Mouse (Mus musculus): ENCODE results near the gene Rorc. TPM values are rescaled to one million over a fixed set of nuclear protein-coding genes. Genes with fewer than 3 reads are reported as not detected.
A peak's percentile ranks its signal among the peaks of the same experiment; 100 is the strongest.

The Rorc gene
- polyA plus RNA-seq (2014; fragmentation: Nextera tagmentation; extraction: Ambion mirVana), result 7.3 and 8.1 TPM in 2 replicates

DNA sequence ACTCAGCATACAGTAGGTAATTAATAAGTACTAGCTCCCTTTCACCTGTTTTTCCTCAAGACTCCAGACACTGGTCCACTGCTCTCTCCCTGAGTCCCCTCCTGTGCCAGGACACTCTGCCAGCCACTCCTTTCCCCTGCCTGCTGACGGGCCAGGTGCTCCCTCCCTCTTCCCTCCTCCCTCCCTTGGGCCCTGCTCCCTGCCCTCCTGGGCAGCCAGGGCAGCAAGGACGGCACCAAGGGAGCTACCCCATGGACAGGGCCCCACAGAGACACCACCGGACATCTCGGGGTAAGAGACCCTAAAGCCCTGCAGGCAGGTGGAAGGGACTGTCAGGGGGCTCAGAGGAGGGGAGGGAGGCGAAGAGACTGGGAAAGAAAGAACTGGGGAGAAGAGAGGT, at the start of gene Rorc:
Gene Rorc, plus strand, starts transcription at position 154 of the 400 bp plus-strand sequence.
- H3K27ac ChIP-seq (replicated peaks in 1 of 2; ENCODE audit: control insufficient read depth in 1 of 2, insufficient read depth in 1 of 2, low read depth in 2 of 2, low read length in 2 of 2), result 0 out of 4 replicates have a peak within 1 kb of the TSS, but pooled peaks have one; percentile 10 to 37
- H3K4me1 ChIP-seq (ENCODE audit: control insufficient read depth in 2 of 2, insufficient read depth in 2 of 2, low read length in 2 of 2), result peaks cover 11 to 21% of the 10 kb centered on the region in 2 experiments; a peak in 3 of 4 replicates
- H3K36me3 ChIP-seq (ENCODE audit: control insufficient read depth, insufficient read depth, low read length), result no peaks in the 10 kb centered on the region
- no peaks in the 10 kb centered on the region for H3K9me3 ChIP-seq (ENCODE audit: control insufficient read depth, low read length)
- peak within 1 kb of the TSS; percentile 60 for H3K4me2 ChIP-seq (ENCODE audit: low read length)
- WGBS, result 15% methylated on average over 5 of the region's 5 CpGs
- H3K27me3 ChIP-seq (ENCODE audit: control insufficient read depth, insufficient read depth, low read length), result peaks cover 3% of the 10 kb centered on the region; the same call in 1 of the 2 replicates
- H3K4me3 ChIP-seq (ENCODE audit: control insufficient read depth in 1 of 2, insufficient read depth in 1 of 2, low read depth in 1 of 2, low read length in 2 of 2), result peak within 1 kb of the TSS; percentile 27 to 37
- ATAC-seq (ENCODE audit: insufficient number of reproducible peaks, insufficient read depth, low FRiP score, low read depth), result no peak
- peak within 1 kb of the TSS; percentile 62 for H3K9ac ChIP-seq (ENCODE audit: low read length)

DNA sequence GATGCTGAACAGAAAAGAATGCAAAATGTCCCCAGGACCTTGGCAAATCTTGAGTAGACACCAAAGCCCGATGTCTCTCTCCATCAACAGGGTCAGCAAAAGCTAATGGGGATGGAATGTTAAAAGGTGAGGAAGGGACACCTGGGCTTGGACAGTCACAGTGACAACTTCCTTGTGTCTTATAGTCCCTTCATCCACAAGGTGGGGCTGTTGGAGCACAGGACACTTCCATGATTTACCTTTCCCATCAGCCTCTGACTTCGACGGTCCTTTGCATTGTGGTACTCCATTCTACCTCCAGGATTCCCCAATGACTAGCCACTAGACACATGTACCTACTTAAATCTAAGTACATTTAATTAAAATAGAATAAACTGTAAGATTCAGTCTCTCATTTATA, 43.9 kb upstream of the Rorc start:
- Histone ChIP-seq H3K9ac (ENCODE audit: low read length) (no peak overlapping the region), H3K9me3 (ENCODE audit: control insufficient read depth, low read length) (no peaks in the 10 kb centered on the region), H3K27me3 (ENCODE audit: control insufficient read depth, insufficient read depth, low read length) (no peaks in the 10 kb centered on the region), H3K36me3 (ENCODE audit: control insufficient read depth, insufficient read depth, low read length) (peaks cover 30% of the 10 kb centered on the region), H3K4me1 (ENCODE audit: control insufficient read depth in 2 of 2, insufficient read depth in 2 of 2, low read length in 2 of 2) (no peaks in the 10 kb centered on the region), H3K4me2 (ENCODE audit: low read length) (no peak overlapping the region), H3K4me3 (ENCODE audit: control insufficient read depth in 1 of 2, insufficient read depth in 1 of 2, low read depth in 1 of 2, low read length in 2 of 2) (no peak overlapping the region), H3K27ac (replicated peaks in 1 of 2; ENCODE audit: control insufficient read depth in 1 of 2, insufficient read depth in 1 of 2, low read depth in 2 of 2, low read length in 2 of 2) (no peak overlapping the region)
- WGBS, result 62% methylated on average over 3 of the region's 3 CpGs
- ATAC-seq (ENCODE audit: insufficient number of reproducible peaks, insufficient read depth, low FRiP score, low read depth), result no peak

DNA sequence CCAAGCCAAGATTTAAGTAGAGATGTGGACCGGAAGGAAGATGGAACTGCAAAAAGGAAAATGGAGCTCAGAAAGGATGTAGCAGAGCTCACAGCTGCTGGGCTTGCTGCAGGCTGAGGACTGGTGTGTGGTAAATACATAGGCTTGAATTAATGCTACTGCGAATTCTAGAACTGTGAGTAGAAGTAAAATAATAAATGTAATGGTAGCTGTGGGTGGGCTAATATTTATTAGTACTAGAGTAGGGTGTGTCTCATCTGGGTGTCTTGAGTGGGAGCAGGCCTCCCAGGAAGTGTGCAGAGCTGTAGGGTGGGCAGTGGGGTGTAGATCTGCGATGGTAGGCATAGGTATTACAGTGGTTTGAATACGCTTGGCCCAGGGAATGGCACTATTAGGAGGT, 38.2 kb upstream of the Rorc start:
- ATAC-seq (ENCODE audit: insufficient number of reproducible peaks, insufficient read depth, low FRiP score, low read depth), result no peak
- 89% methylated on average over 4 of the region's 4 CpGs for WGBS
- H3K27ac ChIP-seq (replicated peaks in 1 of 2; ENCODE audit: control insufficient read depth in 1 of 2, insufficient read depth in 1 of 2, low read depth in 2 of 2, low read length in 2 of 2), result no peak overlapping the region

DNA sequence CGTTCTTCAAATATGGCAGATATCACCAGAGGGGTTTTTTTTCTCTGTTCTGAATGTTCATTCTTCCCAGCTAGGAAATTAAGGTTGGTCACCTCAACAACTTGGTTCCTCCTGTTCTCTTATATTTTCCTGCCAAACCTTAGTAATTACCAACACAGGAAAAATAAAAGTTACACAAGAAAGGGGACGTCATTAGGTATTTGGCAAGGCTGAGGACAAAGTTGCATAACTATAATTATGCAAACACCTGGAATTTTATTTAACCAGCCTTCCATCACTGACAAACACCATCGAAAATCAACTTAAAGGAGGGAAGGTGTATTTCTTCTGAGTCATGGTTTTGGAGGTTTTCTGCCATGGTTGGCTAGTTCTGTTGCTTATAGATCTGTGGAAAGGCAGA, 34.1 kb upstream of the Rorc start:
- H3K9me3 ChIP-seq (ENCODE audit: control insufficient read depth, low read length), result 0 out of 2 replicates have a peak, but pooled peaks cover 3% of the 10 kb centered on the region
- no peak overlapping the region for H3K27ac ChIP-seq (replicated peaks in 1 of 2; ENCODE audit: control insufficient read depth in 1 of 2, insufficient read depth in 1 of 2, low read depth in 2 of 2, low read length in 2 of 2)
- H3K4me1 ChIP-seq (ENCODE audit: control insufficient read depth in 2 of 2, insufficient read depth in 2 of 2, low read length in 2 of 2), result peaks cover 0 to 6% of the 10 kb centered on the region in 2 experiments; a peak in 2 of 4 replicates
- H3K4me3 ChIP-seq (ENCODE audit: control insufficient read depth in 1 of 2, insufficient read depth in 1 of 2, low read depth in 1 of 2, low read length in 2 of 2), result no peak overlapping the region
- no peak for ATAC-seq (ENCODE audit: insufficient number of reproducible peaks, insufficient read depth, low FRiP score, low read depth)
- no peak overlapping the region for H3K4me2 ChIP-seq (ENCODE audit: low read length)
- H3K36me3 ChIP-seq (ENCODE audit: control insufficient read depth, insufficient read depth, low read length), result no peaks in the 10 kb centered on the region
- H3K9ac ChIP-seq (ENCODE audit: low read length), result no peak overlapping the region
- no peaks in the 10 kb centered on the region for H3K27me3 ChIP-seq (ENCODE audit: control insufficient read depth, insufficient read depth, low read length)
- 75% methylated on average over 3 of the region's 3 CpGs for WGBS

More for the DNA sequence above, 38.2 kb upstream of the Rorc start:
- peaks cover 15% of the 10 kb centered on the region for H3K36me3 ChIP-seq (ENCODE audit: control insufficient read depth, insufficient read depth, low read length)
- no peak overlapping the region for H3K4me2 ChIP-seq (ENCODE audit: low read length)
- H3K27me3 ChIP-seq (ENCODE audit: control insufficient read depth, insufficient read depth, low read length), result no peaks in the 10 kb centered on the region
- no peaks in the 10 kb centered on the region for H3K4me1 ChIP-seq (ENCODE audit: control insufficient read depth in 2 of 2, insufficient read depth in 2 of 2, low read length in 2 of 2)
- H3K4me3 ChIP-seq (ENCODE audit: control insufficient read depth in 1 of 2, insufficient read depth in 1 of 2, low read depth in 1 of 2, low read length in 2 of 2), result no peak overlapping the region
- 0 out of 2 replicates have a peak, but pooled peaks cover 3% of the 10 kb centered on the region for H3K9me3 ChIP-seq (ENCODE audit: control insufficient read depth, low read length)
- no peak overlapping the region for H3K9ac ChIP-seq (ENCODE audit: low read length)

DNA sequence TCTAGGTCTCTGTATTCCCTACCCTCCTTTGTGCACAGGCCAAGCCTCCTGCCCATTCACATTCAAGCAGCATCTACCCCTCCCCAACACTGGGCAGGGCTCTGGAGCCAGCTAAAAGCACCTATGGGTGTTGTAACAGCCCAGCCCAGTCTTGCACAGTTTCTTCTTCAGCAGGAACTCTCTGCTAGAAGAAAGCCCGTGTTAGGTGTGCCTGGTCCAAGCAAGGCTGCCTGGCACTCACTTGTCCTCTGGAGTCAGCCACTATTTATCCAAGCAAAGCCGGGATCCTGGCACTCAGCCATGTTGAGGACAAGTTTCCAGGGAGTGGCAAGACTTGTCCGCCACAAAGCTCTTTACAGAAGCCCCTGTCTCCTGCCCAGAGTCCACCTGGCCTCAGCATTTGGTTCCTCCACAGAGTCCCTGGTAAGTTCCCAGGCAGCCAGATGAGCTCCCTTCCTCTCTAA, 30.6 kb upstream of the Rorc start, which contains the start of gene Them5:
Gene Them5, plus strand, starts transcription at position 141 of the 464 bp plus-strand sequence.
- Histone ChIP-seq H3K4me2 (ENCODE audit: low read length) (no peak within 1 kb of the TSS), H3K36me3 (ENCODE audit: control insufficient read depth, insufficient read depth, low read length) (no peaks in the 10 kb centered on the region), H3K9me3 (ENCODE audit: control insufficient read depth, low read length) (no peaks in the 10 kb centered on the region), H3K4me3 (ENCODE audit: control insufficient read depth in 1 of 2, insufficient read depth in 1 of 2, low read depth in 1 of 2, low read length in 2 of 2) (no peak within 1 kb of the TSS), H3K27ac (replicated peaks in 1 of 2; ENCODE audit: control insufficient read depth in 1 of 2, insufficient read depth in 1 of 2, low read depth in 2 of 2, low read length in 2 of 2) (no peak within 1 kb of the TSS), H3K4me1 (ENCODE audit: control insufficient read depth in 2 of 2, insufficient read depth in 2 of 2, low read length in 2 of 2) (peaks cover 0 to 6% of the 10 kb centered on the region in 2 experiments; a peak in 2 of 4 replicates), H3K27me3 (ENCODE audit: control insufficient read depth, insufficient read depth, low read length) (no peaks in the 10 kb centered on the region), H3K9ac (ENCODE audit: low read length) (no peak within 1 kb of the TSS)
- 20% methylated on average over 3 of the region's 3 CpGs for WGBS
- no peak for ATAC-seq (ENCODE audit: insufficient number of reproducible peaks, insufficient read depth, low FRiP score, low read depth)

DNA sequence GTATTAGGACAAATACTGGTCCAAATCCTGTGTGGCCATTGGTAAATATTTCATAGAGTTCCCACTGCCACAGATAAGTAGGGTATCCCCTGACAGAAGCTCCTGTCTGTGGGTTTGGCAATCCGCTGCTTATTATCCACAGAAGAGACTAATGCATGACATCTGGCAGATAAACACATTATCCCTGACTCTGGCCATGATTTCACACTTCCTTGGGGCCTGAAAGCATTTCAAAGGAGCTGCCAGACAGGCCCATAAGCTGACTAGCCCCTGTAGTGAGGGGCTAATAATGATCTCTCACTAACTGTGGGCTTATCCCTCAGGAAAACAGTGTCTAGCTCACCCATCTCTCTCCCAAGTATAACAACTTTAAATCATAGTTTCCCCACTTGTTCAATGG, 30.0 kb upstream of the Rorc start:
- peaks cover 0 to 6% of the 10 kb centered on the region in 2 experiments; a peak in 2 of 4 replicates for H3K4me1 ChIP-seq (ENCODE audit: control insufficient read depth in 2 of 2, insufficient read depth in 2 of 2, low read length in 2 of 2)
- no peaks in the 10 kb centered on the region for H3K9me3 ChIP-seq (ENCODE audit: control insufficient read depth, low read length)
- 48% methylated on average over 1 of the region's 1 CpGs for WGBS
- no peaks in the 10 kb centered on the region for H3K27me3 ChIP-seq (ENCODE audit: control insufficient read depth, insufficient read depth, low read length)
- H3K4me2 ChIP-seq (ENCODE audit: low read length), result no peak overlapping the region
- no peak overlapping the region for H3K27ac ChIP-seq (replicated peaks in 1 of 2; ENCODE audit: control insufficient read depth in 1 of 2, insufficient read depth in 1 of 2, low read depth in 2 of 2, low read length in 2 of 2)
- ATAC-seq (ENCODE audit: insufficient number of reproducible peaks, insufficient read depth, low FRiP score, low read depth), result no peak
- no peak overlapping the region for H3K9ac ChIP-seq (ENCODE audit: low read length)
- no peaks in the 10 kb centered on the region for H3K36me3 ChIP-seq (ENCODE audit: control insufficient read depth, insufficient read depth, low read length)
- no peak overlapping the region for H3K4me3 ChIP-seq (ENCODE audit: control insufficient read depth in 1 of 2, insufficient read depth in 1 of 2, low read depth in 1 of 2, low read length in 2 of 2)

DNA sequence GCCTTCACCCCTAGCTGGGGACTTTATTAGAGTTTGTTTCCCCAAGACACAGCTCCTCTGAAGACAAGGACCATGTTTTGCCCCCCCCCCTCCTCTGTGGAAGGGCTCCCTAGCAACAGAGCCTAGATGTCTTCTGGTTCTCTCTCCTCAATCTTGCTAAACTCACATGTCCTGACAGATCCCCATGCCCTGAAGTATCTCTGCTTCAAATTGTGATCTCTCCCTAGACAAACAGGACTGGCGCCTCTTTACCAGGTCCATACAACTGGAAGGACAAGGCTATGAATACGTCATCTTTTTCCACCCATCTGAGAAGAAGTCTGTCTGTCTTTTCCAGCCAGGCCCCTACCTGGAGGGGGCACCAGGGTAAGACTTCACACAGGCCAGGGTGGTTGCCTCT, 28.4 kb upstream of the Rorc start:
- no peaks in the 10 kb centered on the region for H3K36me3 ChIP-seq (ENCODE audit: control insufficient read depth, insufficient read depth, low read length)
- ATAC-seq (ENCODE audit: insufficient number of reproducible peaks, insufficient read depth, low FRiP score, low read depth), result no peak
- no peak overlapping the region for H3K9ac ChIP-seq (ENCODE audit: low read length)
- H3K27ac ChIP-seq (replicated peaks in 1 of 2; ENCODE audit: control insufficient read depth in 1 of 2, insufficient read depth in 1 of 2, low read depth in 2 of 2, low read length in 2 of 2), result no peak overlapping the region
- H3K4me3 ChIP-seq (ENCODE audit: control insufficient read depth in 1 of 2, insufficient read depth in 1 of 2, low read depth in 1 of 2, low read length in 2 of 2), result no peak overlapping the region
- 76% methylated on average over 2 of the region's 2 CpGs for WGBS
- H3K9me3 ChIP-seq (ENCODE audit: control insufficient read depth, low read length), result no peaks in the 10 kb centered on the region
- no peaks in the 10 kb centered on the region for H3K27me3 ChIP-seq (ENCODE audit: control insufficient read depth, insufficient read depth, low read length)
- peaks cover 0 to 6% of the 10 kb centered on the region in 2 experiments; a peak in 2 of 4 replicates for H3K4me1 ChIP-seq (ENCODE audit: control insufficient read depth in 2 of 2, insufficient read depth in 2 of 2, low read length in 2 of 2)
- no peak overlapping the region for H3K4me2 ChIP-seq (ENCODE audit: low read length)

DNA sequence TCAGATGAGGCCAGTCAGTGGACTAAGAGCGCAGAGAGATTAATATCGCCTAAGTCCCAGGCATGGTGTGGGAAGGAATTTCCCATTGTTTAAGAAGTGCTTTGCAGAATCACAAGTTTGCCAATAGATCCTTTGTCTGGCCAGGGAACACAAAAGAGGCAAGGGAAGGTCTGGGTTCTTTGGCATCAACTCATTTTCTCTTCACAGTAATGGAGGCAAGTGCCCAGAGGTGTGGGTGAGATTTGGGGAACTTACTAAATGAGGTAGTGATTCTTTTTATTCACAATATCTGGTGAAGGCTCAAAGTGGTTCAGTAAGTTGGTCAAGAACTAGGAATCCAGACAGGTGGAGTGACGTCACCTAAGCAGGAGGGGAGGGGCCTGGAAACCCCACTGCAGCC, 27.7 kb upstream of the Rorc start:
- 72% methylated on average over 3 of the region's 3 CpGs for WGBS
- Histone ChIP-seq H3K27ac (replicated peaks in 1 of 2; ENCODE audit: control insufficient read depth in 1 of 2, insufficient read depth in 1 of 2, low read depth in 2 of 2, low read length in 2 of 2) (no peak overlapping the region), H3K4me2 (ENCODE audit: low read length) (no peak overlapping the region), H3K9me3 (ENCODE audit: control insufficient read depth, low read length) (no peaks in the 10 kb centered on the region), H3K4me3 (ENCODE audit: control insufficient read depth in 1 of 2, insufficient read depth in 1 of 2, low read depth in 1 of 2, low read length in 2 of 2) (no peak overlapping the region), H3K4me1 (ENCODE audit: control insufficient read depth in 2 of 2, insufficient read depth in 2 of 2, low read length in 2 of 2) (peaks cover 0 to 6% of the 10 kb centered on the region in 2 experiments; a peak in 2 of 4 replicates), H3K9ac (ENCODE audit: low read length) (no peak overlapping the region), H3K36me3 (ENCODE audit: control insufficient read depth, insufficient read depth, low read length) (no peaks in the 10 kb centered on the region), H3K27me3 (ENCODE audit: control insufficient read depth, insufficient read depth, low read length) (no peaks in the 10 kb centered on the region)
- ATAC-seq (ENCODE audit: insufficient number of reproducible peaks, insufficient read depth, low FRiP score, low read depth), result no peak
